Mouse (Mus musculus) MEL (cell line): Measurements from ENCODE around the gene Tmprss7. TPM values are rescaled to one million over a fixed set of nuclear protein-coding genes. Genes with fewer than 3 reads are reported as not detected.

ENCODE experiments used
- DNase-seq: peaks from one replicate; pipeline ENCODE4 v3.0.0; 2011; ENCODE audit warnings: low read depth, low spot score
- H3K27ac ChIP-seq: 2 replicates; pipeline ENCODE4 v1.5.1; 2012; ENCODE audit warnings: low read depth, mild to moderate bottlenecking, control low read depth, low read length, moderate library complexity; ENCODE audit not compliant: control insufficient read depth
- H3K27me3 ChIP-seq, 2 experiments: fragments of 150-350 bp in 1 of 2; sonication (generic) in 1 of 2; 2 replicates each; pipeline ENCODE4 v1.6.1; 2012; ENCODE audit warnings: low read length in 2 of 2, mild to moderate bottlenecking in 2 of 2, improper control_type of control experiment in 1 of 2, moderate library complexity in 1 of 2; ENCODE audit not compliant: insufficient read depth in 2 of 2, control insufficient read depth in 1 of 2
- H3K36me3 ChIP-seq, 2 experiments: 2 replicates each; pipeline ENCODE4 v1.6.1; 2012 to 2014; ENCODE audit warnings: low read length in 2 of 2, improper control_type of control experiment in 1 of 2, inconsistent platforms in 1 of 2, mild to moderate bottlenecking in 1 of 2; ENCODE audit not compliant: insufficient read depth in 2 of 2, control insufficient read depth in 1 of 2
- H3K4me1 ChIP-seq, 2 experiments: fragments of 150-350 bp in 1 of 2; sonication (generic) in 1 of 2; 2 replicates each; pipeline ENCODE4 v1.6.1; 2012; ENCODE audit warnings: low read length in 2 of 2, improper control_type of control experiment in 1 of 2, mild to moderate bottlenecking in 1 of 2; ENCODE audit not compliant: insufficient read depth in 2 of 2, control insufficient read depth in 1 of 2
- H3K4me3 ChIP-seq, 2 experiments: fragments of 150-350 bp in 1 of 2; sonication (generic) in 1 of 2; 2 replicates each; pipeline ENCODE4 v1.5.1; 2012; ENCODE audit warnings: low read depth in 2 of 2, low read length in 2 of 2, mild to moderate bottlenecking in 2 of 2, moderate library complexity in 2 of 2, control low read depth in 1 of 2, improper control_type of control experiment in 1 of 2; ENCODE audit not compliant: control insufficient read depth in 1 of 2, insufficient read depth in 1 of 2
- H3K79me2 ChIP-seq: 2 replicates; pipeline ENCODE4 v1.6.1; 2012; ENCODE audit warnings: mild to moderate bottlenecking, low read length, moderate library complexity; ENCODE audit not compliant: control insufficient read depth, poor library complexity, insufficient read depth
- H3K9ac ChIP-seq: 2 replicates; pipeline ENCODE4 v1.6.1; 2012; ENCODE audit warnings: low read depth, mild to moderate bottlenecking, control low read depth, low read length, moderate library complexity; ENCODE audit not compliant: control insufficient read depth, poor library complexity, severe bottlenecking
- H3K9me3 ChIP-seq: fragments of 150-350 bp; sonication (generic); replicated peaks from 2 replicates; pipeline ENCODE4 v1.6.1; 2012; ENCODE audit warnings: mild to moderate bottlenecking, low read length, improper control_type of control experiment, moderate library complexity; ENCODE audit not compliant: insufficient read depth
- CHD2 ChIP-seq: IDR thresholded peaks from 2 replicates; pipeline ENCODE4 v1.6.1; 2011; ENCODE audit warnings: low read length, improper control_type of control experiment
- CTCF ChIP-seq, 3 experiments: IDR thresholded peaks in 2 of 3; conservative IDR thresholded peaks in 1 of 3; 2 replicates each; pipeline ENCODE4 v1.5.1; 2011 to 2012; ENCODE audit warnings: low read length in 3 of 3, low read depth in 2 of 3, mild to moderate bottlenecking in 2 of 3, improper control_type of control experiment in 1 of 3, inconsistent platforms in 1 of 3, mixed read lengths in 1 of 3, moderate library complexity in 1 of 3; ENCODE audit not compliant: control insufficient read depth in 1 of 3, insufficient read depth in 1 of 3, poor library complexity in 1 of 3, severe bottlenecking in 1 of 3
- ELF1 ChIP-seq: IDR thresholded peaks from 2 replicates; pipeline ENCODE4 v1.6.1; 2014; ENCODE audit warnings: low read depth, mild to moderate bottlenecking, inconsistent platforms, low read length, improper control_type of control experiment, moderate library complexity
- EP300 ChIP-seq, 2 experiments: IDR thresholded peaks; 2 replicates each; pipeline ENCODE4 v1.6.1; 2011; ENCODE audit warnings: improper control_type of control experiment in 2 of 2, low read length in 2 of 2, low read depth in 1 of 2, mild to moderate bottlenecking in 1 of 2
- GATA1 ChIP-seq: IDR thresholded peaks from 2 replicates; pipeline ENCODE4 v1.6.1; 2011; ENCODE audit warnings: low read depth, low read length, improper control_type of control experiment
- HCFC1 ChIP-seq: IDR thresholded peaks from 2 replicates; pipeline ENCODE4 v1.6.1; 2012; ENCODE audit warnings: low read depth, mild to moderate bottlenecking, inconsistent platforms, low read length, improper control_type of control experiment, moderate library complexity
- JUND ChIP-seq: IDR thresholded peaks from 2 replicates; pipeline ENCODE4 v1.6.1; 2011; ENCODE audit warnings: low read depth, mild to moderate bottlenecking, improper control_type of control experiment, low read length
- MAX ChIP-seq: IDR thresholded peaks from 2 replicates; pipeline ENCODE4 v1.6.1; 2011; ENCODE audit warnings: low read length, improper control_type of control experiment
- MYB ChIP-seq: IDR thresholded peaks from 2 replicates; pipeline ENCODE4 v1.6.1; 2011; ENCODE audit warnings: mild to moderate bottlenecking, low read depth, low read length, improper control_type of control experiment
- MYC ChIP-seq: IDR thresholded peaks from 2 replicates; pipeline ENCODE4 v1.6.1; 2011; ENCODE audit warnings: low read depth, mild to moderate bottlenecking, low read length, improper control_type of control experiment, moderate library complexity
- NELFE ChIP-seq: IDR thresholded peaks from 2 replicates; pipeline ENCODE4 v1.6.1; 2011; ENCODE audit warnings: low read depth, low read length, improper control_type of control experiment
- NRF1 ChIP-seq: IDR thresholded peaks from 2 replicates; pipeline ENCODE4 v1.6.1; 2014; ENCODE audit warnings: low read depth, mild to moderate bottlenecking, inconsistent platforms, low read length, improper control_type of control experiment, moderate library complexity; ENCODE audit not compliant: poor library complexity, insufficient read depth, severe bottlenecking
- POLR2A ChIP-seq, 2 experiments: IDR thresholded peaks; 2 replicates each; pipeline ENCODE4 v1.6.1; 2011 to 2012; ENCODE audit warnings: low read length in 2 of 2, mild to moderate bottlenecking in 2 of 2, control low read depth in 1 of 2, improper control_type of control experiment in 1 of 2, low read depth in 1 of 2, moderate library complexity in 1 of 2; ENCODE audit not compliant: control insufficient read depth in 1 of 2, insufficient read depth in 1 of 2, poor library complexity in 1 of 2
- POLR2AphosphoS2 ChIP-seq: IDR thresholded peaks from 2 replicates; pipeline ENCODE4 v1.6.1; 2011; ENCODE audit warnings: low read length, improper control_type of control experiment
- SIN3A ChIP-seq: IDR thresholded peaks from 2 replicates; pipeline ENCODE4 v1.6.1; 2012; ENCODE audit warnings: low read length, improper control_type of control experiment, inconsistent platforms
- USF1 ChIP-seq: IDR thresholded peaks from 2 replicates; pipeline ENCODE4 v1.6.1; 2014; ENCODE audit warnings: low read depth, mild to moderate bottlenecking, inconsistent platforms, low read length, improper control_type of control experiment, moderate library complexity
- USF2 ChIP-seq, 2 experiments: IDR thresholded peaks; 2 replicates each; pipeline ENCODE4 v1.6.1; 2011 to 2012; ENCODE audit warnings: improper control_type of control experiment in 2 of 2, low read length in 2 of 2, borderline replicate concordance in 1 of 2, inconsistent platforms in 1 of 2, low read depth in 1 of 2, mild to moderate bottlenecking in 1 of 2; ENCODE audit not compliant: insufficient read depth in 1 of 2
- ZC3H11A ChIP-seq: IDR thresholded peaks from 2 replicates; pipeline ENCODE4 v1.6.1; 2012; ENCODE audit warnings: low read depth, mild to moderate bottlenecking, inconsistent platforms, low read length, improper control_type of control experiment
- polyA plus RNA-seq, 2 experiments: library from polyadenylated mRNA; stranded (reverse) in 1 of 2; unstranded in 1 of 2; fragments of >175 nt in 1 of 2; fragments of >200 nt in 1 of 2; gene quantifications; 2 replicates each; pipeline versions ENCODE4 v1.2.1 to v1.2.4; 2012; ENCODE audit warnings: low replicate concordance in 2 of 2, low read depth in 1 of 2; ENCODE audit not compliant: insufficient read length in 2 of 2, insufficient read depth in 1 of 2, missing spikeins in 1 of 2
- total RNA-seq: library from RNA; depleted of rRNA; stranded (reverse); fragments of 300-350 nt; gene quantifications from 2 replicates; pipeline ENCODE4 v1.2.3, GENCODE M21; 2012

The Tmprss7 gene
- total and polyA plus RNA-seq, 3 experiments = 0.04 TPM; not detected in 1

DNA sequence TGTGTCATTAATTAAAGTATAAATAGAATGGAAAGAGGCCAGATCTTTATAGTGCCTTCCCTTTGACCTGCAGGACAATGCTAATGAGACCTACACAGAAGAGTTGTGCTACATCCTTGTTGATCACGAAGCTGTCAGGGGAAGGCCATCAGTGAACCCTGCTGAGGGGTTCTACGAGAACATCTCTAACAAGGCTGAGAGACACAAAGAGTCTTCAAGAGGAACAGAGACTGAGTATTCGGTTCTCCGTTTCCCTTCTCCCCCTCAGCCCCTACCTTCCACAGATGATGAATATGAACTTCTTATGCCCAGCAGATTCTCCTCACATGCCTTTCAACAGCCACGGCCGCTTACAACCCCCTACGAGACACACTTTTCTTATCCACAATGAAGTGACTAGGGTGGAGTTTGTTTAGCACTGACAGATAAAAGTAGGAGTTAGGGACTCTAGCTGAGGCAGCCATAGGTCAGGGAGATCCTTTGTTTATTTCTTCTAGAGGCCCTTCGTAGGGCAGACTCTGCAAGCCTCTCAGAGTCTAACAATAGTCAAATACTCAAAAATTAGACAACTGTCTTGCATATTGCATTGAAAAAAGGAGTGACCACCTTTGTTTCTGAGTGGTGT lies 73.6 kb downstream of the Tmprss7 start:
- Histone ChIP-seq H3K9me3 (no peaks in the 10 kb centered on the region), H3K27me3 (no peaks in the 10 kb centered on the region), H3K79me2 (no peaks in the 10 kb centered on the region), H3K27ac (no peak overlapping the region)
- DNase-seq = no peak
- no peak for TF ChIP-seq MYB
- no peak for TF ChIP-seq JUND
- no peak for TF ChIP-seq EP300 (IDR thresholded peaks at IDR 0.05; ENCODE audit: low read depth in 1 of 2, low read length in 2 of 2)
- TF ChIP-seq CHD2 = no peak
- no peak for TF ChIP-seq POLR2A (IDR thresholded peaks at IDR 0.05; ENCODE audit: control insufficient read depth in 1 of 2, insufficient read depth in 1 of 2, low read depth in 1 of 2, low read length in 2 of 2, poor library complexity in 1 of 2)
- no peak for TF ChIP-seq MYC
- TF ChIP-seq SIN3A = no peak
- TF ChIP-seq USF1 = no peak
- TF ChIP-seq, all 39 proteins: peak for 0
- peaks cover 6 to 13% of the 10 kb centered on the region in 2 experiments; a peak in 3 of 4 replicates for H3K4me1 ChIP-seq
- no peak overlapping the region for H3K9ac ChIP-seq
- no peak overlapping the region for H3K4me3 ChIP-seq
- H3K36me3 ChIP-seq = peaks cover 0 to 9% of the 10 kb centered on the region in 2 experiments; a peak in 2 of 4 replicates

DNA sequence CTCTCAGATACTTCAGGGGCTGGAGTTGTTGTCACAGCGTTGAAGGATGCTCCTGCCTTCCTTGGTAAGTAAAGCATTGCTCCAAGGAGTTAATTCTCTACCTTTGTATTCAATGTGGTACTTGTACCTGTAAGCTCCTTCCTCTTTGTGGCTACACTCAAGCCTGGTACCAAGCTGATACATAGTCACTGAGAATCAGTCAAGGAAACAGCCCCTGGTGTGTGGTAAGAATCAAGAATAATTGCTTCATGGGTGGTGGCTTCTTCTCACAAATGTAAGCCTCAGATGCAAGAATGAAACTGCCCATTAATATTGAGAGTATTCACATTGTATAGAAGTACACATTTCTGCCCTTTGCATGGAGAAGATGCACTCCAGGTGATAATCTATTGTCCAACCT lies 77.5 kb downstream of the Tmprss7 start:
- H3K4me1 ChIP-seq = no peaks in the 10 kb centered on the region
- no peaks in the 10 kb centered on the region for H3K9me3 ChIP-seq
- TF ChIP-seq SIN3A (no peak), MYB (no peak), ZC3H11A (no peak), CTCF (IDR thresholded peaks at IDR 0.05 in 2 of 3, conservative IDR thresholded peaks at IDR 0.05 in 1 of 3; ENCODE audit: control insufficient read depth in 1 of 3, insufficient read depth in 1 of 3, low read depth in 2 of 3, low read length in 3 of 3, poor library complexity in 1 of 3, severe bottlenecking in 1 of 3) (no peak), POLR2AphosphoS2 (no peak), USF1 (no peak), HCFC1 (no peak), NRF1 (no peak), JUND (no peak), ELF1 (no peak)
- TF ChIP-seq, all 39 proteins: peak for 0
- Histone ChIP-seq H3K27me3 (no peaks in the 10 kb centered on the region; a peak in 1 of 4 replicates), H3K79me2 (no peaks in the 10 kb centered on the region), H3K4me3 (no peak overlapping the region), H3K36me3 (no peaks in the 10 kb centered on the region; a peak in 1 of 4 replicates), H3K9ac (no peak overlapping the region), H3K27ac (no peak overlapping the region)
- DNase-seq = no peak

DNA sequence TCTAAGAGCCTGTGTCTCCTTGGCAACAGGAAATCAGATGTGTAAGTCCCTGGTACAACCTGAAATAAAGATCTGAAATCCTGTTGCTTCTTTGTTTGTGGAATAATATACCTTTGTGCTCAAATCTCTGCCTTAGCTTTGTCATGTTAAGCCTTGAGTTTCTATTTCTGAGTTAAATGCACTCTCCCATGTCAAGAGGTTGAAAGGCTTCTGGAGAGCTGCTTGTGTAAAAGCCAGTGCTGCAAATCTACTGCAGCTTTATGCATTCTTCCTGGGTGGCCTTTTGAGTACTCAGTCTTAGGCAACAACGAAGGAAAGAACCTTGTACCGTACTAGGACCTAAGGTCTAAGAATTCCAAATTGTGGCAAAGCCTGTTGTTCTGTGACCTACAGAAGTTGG lies 80.2 kb downstream of the Tmprss7 start:
- Histone ChIP-seq H3K36me3 (no peaks in the 10 kb centered on the region), H3K4me3 (no peak overlapping the region), H3K27ac (no peak overlapping the region)
- no peak for TF ChIP-seq MYB
- TF ChIP-seq MAX = no peak
- no peak for TF ChIP-seq USF2 (IDR thresholded peaks at IDR 0.05; ENCODE audit: borderline replicate concordance in 1 of 2, insufficient read depth in 1 of 2, low read depth in 1 of 2, low read length in 2 of 2)
- no peak for TF ChIP-seq GATA1
- TF ChIP-seq NELFE = no peak
- TF ChIP-seq, all 39 proteins: peak for 0
- Histone ChIP-seq H3K27me3 (no peaks in the 10 kb centered on the region; a peak in 1 of 4 replicates), H3K79me2 (no peaks in the 10 kb centered on the region), H3K9me3 (no peaks in the 10 kb centered on the region), H3K9ac (no peak overlapping the region), H3K4me1 (no peaks in the 10 kb centered on the region)
- DNase-seq = no peak
